Mouse (Mus musculus) heart, adult 2 months (tissue): Measurements from ENCODE around the gene Kdm1a. TPM values are rescaled to one million over a fixed set of nuclear protein-coding genes. Genes with fewer than 3 reads are reported as not detected.
A peak's percentile ranks its signal among the peaks of the same experiment; 100 is the strongest.

Experiments
- DNase-seq, 2 experiments: peaks; one replicate each; pipeline ENCODE4 v3.0.0; 2021
- H3K27ac ChIP-seq: fragments of 200-600 bp; 2 replicates; pipeline ENCODE4 v1.8.1; 2022
- H3K27me3 ChIP-seq: fragments of 200-500 bp; 2 replicates; pipeline ENCODE4 v1.6.1; 2012; ENCODE audit warnings: mild to moderate bottlenecking, low read length, inconsistent platforms, mixed read lengths; ENCODE audit not compliant: control insufficient read depth, insufficient read depth
- H3K36me3 ChIP-seq: fragments of 200-500 bp; 2 replicates; pipeline ENCODE4 v1.6.1; 2012; ENCODE audit warnings: low read length, inconsistent platforms; ENCODE audit not compliant: control insufficient read depth, insufficient read depth
- H3K4me1 ChIP-seq: fragments of 200-500 bp; 2 replicates; pipeline ENCODE4 v1.6.1; 2011; ENCODE audit warnings: low read length; ENCODE audit not compliant: control insufficient read depth, insufficient read depth
- H3K4me3 ChIP-seq: fragments of 200-600 bp; 2 replicates; pipeline ENCODE4 v1.8.1; 2022
- H3K79me2 ChIP-seq: fragments of 200-500 bp; replicated peaks from 2 replicates; pipeline ENCODE4 v1.6.1; 2012; ENCODE audit warnings: mild to moderate bottlenecking, inconsistent platforms, low read length, moderate library complexity, mixed read lengths; ENCODE audit not compliant: control insufficient read depth, insufficient read depth
- H3K9ac ChIP-seq: fragments of 200-500 bp; 2 replicates; pipeline ENCODE4 v1.6.1; 2012; ENCODE audit warnings: low read depth, mild to moderate bottlenecking, control low read depth, inconsistent platforms, low read length, mixed read lengths
- CTCF ChIP-seq: fragments of 200-600 bp; IDR thresholded peaks from 2 replicates; pipeline ENCODE4 v1.8.1; 2022; ENCODE audit warnings: antibody characterized with exemption, mild to moderate bottlenecking, moderate library complexity
- EP300 ChIP-seq: fragments of 200-500 bp; IDR thresholded peaks from 2 replicates; pipeline ENCODE4 v1.6.1; 2011; ENCODE audit warnings: low read depth, low read length, control low read depth; ENCODE audit not compliant: insufficient read depth
- POLR2A ChIP-seq: fragments of 200-500 bp; IDR thresholded peaks from 2 replicates; pipeline ENCODE4 v1.6.1; 2011; ENCODE audit warnings: mild to moderate bottlenecking, low read depth, low read length, control low read depth; ENCODE audit not compliant: insufficient read depth
- WGBS: fragments of 180-500 bp; shearing (Covaris S2); methylation state at CpG from one replicate; pipeline ENCODE4 v1.1.7; 2018; 5-methylcytosine and 5-hydroxymethylcytosine counted together
- intact Hi-C: fragments of 180-260 bp; cut with DNase I; formaldehyde crosslinking; loops from one replicate; pipeline ENCODE4 v1.15.1; 2025
- microRNA-seq, 2 experiments: library from miRNA; unstranded; fragments of <30 nt; microRNA quantifications; one replicate each; pipeline ENCODE4 v1.2.0; 2021
- polyA plus RNA-seq: library from polyadenylated mRNA; depleted of rRNA; stranded (reverse); fragments of >200 nt; gene quantifications from 2 replicates; pipeline ENCODE4 v1.2.3, GENCODE M21; 2012; rRNA removed
- total RNA-seq, 2 experiments: library from RNA; stranded (reverse); gene quantifications; 2 replicates each; pipeline ENCODE4 v1.2.3; 2021

The Kdm1a gene
- total and polyA plus RNA-seq, 3 experiments, result 18.7 to 27.1 (median 27.0) TPM

GRCm38 (mm10) chr4:136518576-136518975 is 83.9 kb downstream of the Kdm1a start:
- H3K27me3 ChIP-seq, result no peaks in the 10 kb centered on the region
- intact Hi-C loops, result no loop called here
- WGBS, result 79% methylated on average over 2 of the region's 2 CpGs

GRCm38 (mm10) chr4:136518141-136518540 is 84.4 kb downstream of the Kdm1a start:
- H3K4me1 ChIP-seq, result peaks cover 12% of the 10 kb centered on the region
- H3K27ac ChIP-seq, result no peak overlapping the region
- H3K9ac ChIP-seq, result no peak overlapping the region
- DNase-seq, result no peak
- H3K36me3 ChIP-seq, result peaks cover 29% of the 10 kb centered on the region
- no peaks in the 10 kb centered on the region for H3K27me3 ChIP-seq
- no peak overlapping the region for H3K4me3 ChIP-seq
- intact Hi-C loops, result no loop called here
- WGBS, result 59% methylated on average over 2 of the region's 2 CpGs
- H3K79me2 ChIP-seq, result peaks cover 12% of the 10 kb centered on the region
- TF ChIP-seq POLR2A, result no peak

More at GRCm38 (mm10) chr4:136518576-136518975, 83.9 kb downstream of the Kdm1a start:
- peaks cover 11% of the 10 kb centered on the region for H3K4me1 ChIP-seq
- H3K36me3 ChIP-seq, result peaks cover 27% of the 10 kb centered on the region
- no peak for DNase-seq
- no peak overlapping the region for H3K27ac ChIP-seq
- TF ChIP-seq EP300 (no peak), POLR2A (no peak), CTCF (no peak)
- no peak overlapping the region for H3K9ac ChIP-seq
- H3K79me2 ChIP-seq, result peaks cover 12% of the 10 kb centered on the region
- H3K4me3 ChIP-seq, result no peak overlapping the region

GRCm38 (mm10) chr4:136512905-136513304 is 89.6 kb downstream of the Kdm1a start:
- no peak for TF ChIP-seq EP300
- TF ChIP-seq CTCF, result no peak
- no peak for TF ChIP-seq POLR2A
- peak; percentile 40 to 60 for DNase-seq
- Histone ChIP-seq H3K4me1 (peaks cover 21% of the 10 kb centered on the region), H3K27ac (peak overlapping the region; percentile 40), H3K36me3 (peaks cover 22% of the 10 kb centered on the region), H3K4me3 (no peak overlapping the region), H3K79me2 (peaks cover 13% of the 10 kb centered on the region), H3K27me3 (no peaks in the 10 kb centered on the region), H3K9ac (no peak overlapping the region)
- intact Hi-C loops, result no loop called here

- H3K4me3 ChIP-seq, result no peak overlapping the region
- TF ChIP-seq EP300, result no peak
- no peak for TF ChIP-seq POLR2A
- TF ChIP-seq CTCF, result no peak
- peaks cover 11% of the 10 kb centered on the region for H3K79me2 ChIP-seq
- peaks cover 19% of the 10 kb centered on the region for H3K36me3 ChIP-seq
- H3K27me3 ChIP-seq, result no peaks in the 10 kb centered on the region
- DNase-seq, result peak; percentile 14 to 25
- peak overlapping the region; percentile 34 for H3K27ac ChIP-seq
- no peak overlapping the region for H3K9ac ChIP-seq
- WGBS, result 15% methylated on average over 4 of the region's 4 CpGs
- H3K4me1 ChIP-seq, result peaks cover 21% of the 10 kb centered on the region
- intact Hi-C loops, result no loop called here
Observed at GRCm38 (mm10) chr4:136511708-136512107, 90.8 kb downstream of the Kdm1a start.

- Histone ChIP-seq H3K4me1 (peaks cover 17% of the 10 kb centered on the region), H3K27me3 (no peaks in the 10 kb centered on the region), H3K36me3 (peaks cover 26% of the 10 kb centered on the region), H3K4me3 (no peak overlapping the region), H3K79me2 (peaks cover 7% of the 10 kb centered on the region; the same call in 1 of the 2 replicates), H3K27ac (no peak overlapping the region), H3K9ac (no peak overlapping the region)
- DNase-seq, result peak in 1 of 2 experiments; percentile 43
- WGBS, result 62% methylated on average over 1 of the region's 1 CpGs
- TF ChIP-seq POLR2A (no peak), CTCF (peak; percentile 73), EP300 (no peak)
- intact Hi-C loops, result no loop called here
Observed at GRCm38 (mm10) chr4:136509857-136510256, 92.7 kb downstream of the Kdm1a start.

GRCm38 (mm10) chr4:136505426-136506215 is 96.9 kb downstream of the Kdm1a start:
- intact Hi-C loops, result no loop called here
- no peak for DNase-seq
- TF ChIP-seq CTCF, result no peak
- no peak for TF ChIP-seq EP300
- TF ChIP-seq POLR2A, result no peak
- Histone ChIP-seq H3K79me2 (peaks cover 8% of the 10 kb centered on the region; the same call in 1 of the 2 replicates), H3K27me3 (no peaks in the 10 kb centered on the region), H3K27ac (no peak overlapping the region), H3K36me3 (peaks cover 18% of the 10 kb centered on the region), H3K4me3 (no peak overlapping the region), H3K9ac (no peak overlapping the region), H3K4me1 (peaks cover 9% of the 10 kb centered on the region)
- 24% methylated on average over 2 of the region's 2 CpGs for WGBS

Small RNA genes lying within 50 kb of the gene (microRNA-seq; reads per million reads assigned to microRNA genes)
- 0 reads per million in 2 experiments for gene Gm22180

Other genes with a start within 250 kb of the Kdm1a start
- gene Htr1d, start 179.2 kb downstream of the Kdm1a start, total RNA-seq, result not detected
- 0.04 and 0.09 TPM in 2 replicates for gene Htr1d, start 179.2 kb downstream of the Kdm1a start, polyA plus RNA-seq
- under 1 TPM; 0.31 to 0.45 TPM for gene 6030445D17Rik, start 140.5 kb downstream of the Kdm1a start, total RNA-seq
- 0.27 and 0.56 TPM in 2 replicates for gene 6030445D17Rik, start 140.5 kb downstream of the Kdm1a start, polyA plus RNA-seq
- gene Luzp1, start 133.0 kb downstream of the Kdm1a start, total RNA-seq, result 10 to 100 TPM; 36.5 to 37.8 TPM
- 11.0 and 21.4 TPM in 2 replicates for gene Luzp1, start 133.0 kb downstream of the Kdm1a start, polyA plus RNA-seq
- gene Tex46, start 7.7 kb upstream of the Kdm1a start, total RNA-seq, result not detected
- gene Tex46, start 7.7 kb upstream of the Kdm1a start, polyA plus RNA-seq, result not detected in 2 replicates
- not detected for gene Lactbl1, start 19.9 kb upstream of the Kdm1a start, total RNA-seq
- 0.08 and 0.18 TPM in 2 replicates for gene Lactbl1, start 19.9 kb upstream of the Kdm1a start, polyA plus RNA-seq
- gene Ephb2, start 233.3 kb upstream of the Kdm1a start, total RNA-seq, result under 1 TPM; 0.73 to 0.77 TPM
- 0.96 and 1.2 TPM in 2 replicates for gene Ephb2, start 233.3 kb upstream of the Kdm1a start, polyA plus RNA-seq